Mouse (Mus musculus): Measurements from ENCODE around the gene Atg101. TPM values are rescaled to one million over a fixed set of nuclear protein-coding genes. Genes with fewer than 3 reads are reported as not detected.

Atg101 gene
- polyA plus RNA-seq, 1 experiment from 2014 or later = 81.3 TPM

DNA sequence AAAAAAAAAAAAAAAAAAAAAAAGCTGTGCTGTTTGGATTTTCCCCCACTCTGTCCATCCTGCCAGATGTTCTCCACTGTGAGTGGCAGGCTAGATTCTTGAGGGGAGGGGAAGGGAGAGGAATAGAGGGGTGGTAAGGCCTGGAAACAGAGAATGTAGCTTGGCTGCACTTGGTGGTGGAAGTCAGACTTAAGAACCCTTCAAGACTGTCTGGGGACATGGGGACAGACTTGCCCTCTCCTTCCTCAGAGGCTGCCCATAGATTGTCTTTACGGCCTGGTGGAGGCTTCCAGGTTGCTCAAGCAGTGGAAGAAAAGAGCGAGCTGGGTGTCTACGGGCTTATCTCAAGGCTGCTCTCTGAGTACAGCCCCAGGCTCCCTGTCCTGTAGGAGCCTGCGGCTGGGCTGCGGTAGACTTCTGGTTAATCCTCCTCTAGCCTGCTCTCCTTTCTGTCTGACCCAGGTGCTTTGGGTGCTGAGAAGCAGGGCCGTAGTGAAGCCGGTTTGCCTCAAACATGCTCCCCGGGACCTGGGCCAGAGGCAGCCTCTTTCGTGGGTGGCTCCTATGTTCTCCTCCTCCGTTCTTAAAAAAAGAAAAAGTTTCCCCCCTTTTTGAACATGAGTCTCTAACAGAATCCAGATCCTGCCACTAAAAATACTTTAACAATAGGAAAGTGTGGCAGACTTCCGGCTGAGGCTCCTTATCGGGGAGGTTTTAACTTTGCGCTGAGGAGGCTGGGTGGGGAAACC is 23.0 kb upstream of the Atg101 start:
- no peak overlapping the region for H3K4me3 ChIP-seq (ENCODE audit: low read length)
- no peaks in the 10 kb centered on the region for H3K36me3 ChIP-seq (ENCODE audit: control insufficient read depth, insufficient read depth, low read length)
- peak overlapping the region; percentile 29; the same call in 1 of the 2 replicates for H3K27ac ChIP-seq (ENCODE audit: low read depth, low read length)
- no peak for ATAC-seq
- peaks cover 4% of the 10 kb centered on the region; the same call in 1 of the 2 replicates for H3K27me3 ChIP-seq (replicated peaks; ENCODE audit: control insufficient read depth, insufficient read depth, low read length)
- no peak overlapping the region for H3K4me2 ChIP-seq (ENCODE audit: low read length)
- no peak overlapping the region for H3K9ac ChIP-seq (ENCODE audit: low read depth, low read length)
- peaks cover 5% of the 10 kb centered on the region for H3K4me1 ChIP-seq (ENCODE audit: control insufficient read depth, insufficient read depth, low read depth, low read length)
- H3K9me3 ChIP-seq (ENCODE audit: control insufficient read depth, low read length) = no peaks in the 10 kb centered on the region
- 72% methylated on average over 13 of the region's 13 CpGs for WGBS

DNA sequence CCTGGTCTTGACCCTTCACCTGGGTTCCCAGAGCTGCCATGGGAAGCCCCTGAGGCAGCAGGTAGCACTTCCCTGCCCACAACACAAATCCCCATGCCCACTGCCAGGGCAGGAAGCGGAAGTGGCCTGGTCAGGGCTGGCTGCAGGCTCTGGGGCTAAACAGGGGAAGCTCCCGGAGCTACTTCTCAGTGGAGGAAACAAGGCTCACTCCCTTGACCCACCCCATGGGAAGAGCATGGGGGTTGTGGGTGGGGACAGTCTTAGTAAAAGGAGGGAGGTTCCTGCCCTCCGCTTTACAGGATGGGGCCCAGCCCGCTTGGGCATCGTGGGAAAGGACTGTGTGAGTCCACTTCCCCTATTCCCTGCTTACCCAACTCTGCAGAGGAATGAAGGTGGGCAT is 21.6 kb upstream of the Atg101 start:
- no peak overlapping the region for H3K9ac ChIP-seq (ENCODE audit: low read depth, low read length)
- H3K36me3 ChIP-seq (ENCODE audit: control insufficient read depth, insufficient read depth, low read length) = no peaks in the 10 kb centered on the region
- H3K27me3 ChIP-seq (replicated peaks; ENCODE audit: control insufficient read depth, insufficient read depth, low read length) = peaks cover 4% of the 10 kb centered on the region
- H3K4me2 ChIP-seq (ENCODE audit: low read length) = no peak overlapping the region
- H3K27ac ChIP-seq (ENCODE audit: low read depth, low read length) = no peak overlapping the region
- ATAC-seq = no peak
- 60% methylated on average over 5 of the region's 5 CpGs for WGBS
- H3K4me3 ChIP-seq (ENCODE audit: low read length) = no peak overlapping the region
- H3K4me1 ChIP-seq (ENCODE audit: control insufficient read depth, insufficient read depth, low read depth, low read length) = peaks cover 7% of the 10 kb centered on the region
- no peaks in the 10 kb centered on the region for H3K9me3 ChIP-seq (ENCODE audit: control insufficient read depth, low read length)

DNA sequence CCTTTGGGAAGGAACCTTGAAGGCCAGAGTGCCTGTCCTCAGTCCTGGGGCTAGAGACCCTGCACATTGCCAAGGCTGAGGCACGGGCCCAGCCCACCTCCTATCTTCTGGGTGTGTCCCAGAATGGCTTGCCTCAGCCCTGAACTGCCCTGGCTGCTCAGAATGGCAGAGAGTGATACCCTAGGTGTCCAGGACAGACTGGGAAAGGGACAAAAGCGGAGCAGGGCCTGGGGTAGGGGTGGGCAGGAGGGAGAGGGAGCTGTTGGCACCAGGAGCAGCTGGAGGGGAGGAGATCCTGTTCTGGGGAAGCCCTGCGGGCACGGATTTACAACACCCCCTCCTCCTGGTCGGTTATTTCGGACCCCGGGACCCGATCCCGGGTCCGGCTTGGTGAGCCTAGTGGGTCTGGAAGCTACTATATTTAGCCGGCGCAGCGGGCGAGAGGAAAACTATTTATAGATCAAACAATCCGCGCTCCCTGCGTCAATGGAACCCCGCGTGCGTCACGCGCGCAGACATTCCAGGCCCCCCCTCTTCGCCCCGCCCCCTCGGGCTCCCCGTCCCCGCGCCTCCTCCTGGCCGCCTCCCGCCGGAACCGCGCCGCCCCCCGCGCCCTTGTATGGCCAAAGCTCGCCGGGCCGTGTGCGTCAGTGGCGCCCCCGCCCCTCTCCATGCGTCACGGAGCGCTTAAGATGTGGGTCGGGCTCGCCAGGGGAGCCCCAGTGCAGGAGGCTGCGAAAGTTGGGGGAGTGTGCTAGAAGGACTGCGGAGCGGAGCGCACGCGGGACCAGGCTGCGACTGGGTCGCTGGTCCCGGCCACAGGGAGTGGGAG is 17.7 kb upstream of the Atg101 start:
- ATAC-seq = peak; percentile 79
- H3K27ac ChIP-seq (ENCODE audit: low read depth, low read length) = no peak overlapping the region; the same call in 1 of the 2 replicates

DNA sequence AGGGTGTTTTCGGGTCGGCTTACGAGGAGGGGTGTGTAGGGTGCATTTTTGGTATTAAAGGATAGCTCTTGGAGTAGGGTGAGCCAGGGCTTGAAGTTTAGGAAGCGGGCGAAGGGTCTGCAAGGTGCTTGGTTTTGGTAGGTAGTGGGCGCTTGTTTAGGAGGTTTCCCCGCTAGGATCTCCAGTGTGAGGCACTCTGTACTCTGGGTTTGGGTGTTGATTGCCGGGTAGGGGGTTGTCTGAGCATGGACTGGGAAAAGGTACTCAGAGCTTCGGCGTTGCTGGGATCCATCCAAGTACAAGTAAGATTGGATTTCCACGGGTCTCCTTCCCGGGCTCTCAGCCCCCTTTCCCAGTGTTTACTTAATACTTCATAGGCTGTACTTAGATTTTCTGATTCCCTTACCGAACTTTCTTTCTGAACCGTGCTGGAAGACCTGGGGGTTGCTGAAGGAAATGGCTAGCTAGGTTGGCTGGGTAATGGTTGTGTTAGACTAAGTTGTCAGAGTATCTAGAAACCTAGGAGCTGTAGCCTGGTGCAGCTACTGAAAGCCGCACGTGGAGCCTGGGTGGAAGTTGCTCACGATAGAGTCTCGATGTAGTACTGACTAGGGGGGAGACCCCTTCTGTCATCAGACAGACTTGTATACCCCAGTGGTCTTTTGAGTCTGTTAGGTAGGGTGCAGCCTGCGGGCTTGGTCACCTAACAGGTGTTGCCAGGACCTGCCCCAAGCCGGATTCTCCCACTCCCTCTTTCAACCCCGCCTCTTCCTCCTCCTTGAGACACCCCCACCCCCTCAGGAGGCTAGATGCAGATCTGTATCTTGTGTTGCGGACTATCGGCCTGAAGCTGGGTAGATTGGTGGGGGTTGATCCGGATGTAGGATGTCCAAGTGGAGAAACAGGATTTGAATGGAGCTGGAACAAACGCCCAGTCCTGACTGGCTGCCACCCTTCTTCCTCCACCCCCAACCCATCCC is 16.7 kb upstream of the Atg101 start:
- Histone ChIP-seq H3K27me3 (replicated peaks; ENCODE audit: control insufficient read depth, insufficient read depth, low read length) (peaks cover 9% of the 10 kb centered on the region), H3K4me1 (ENCODE audit: control insufficient read depth, insufficient read depth, low read depth, low read length) (peaks cover 7% of the 10 kb centered on the region), H3K9me3 (ENCODE audit: control insufficient read depth, low read length) (no peaks in the 10 kb centered on the region), H3K27ac (ENCODE audit: low read depth, low read length) (no peak overlapping the region), H3K4me2 (ENCODE audit: low read length) (peak overlapping the region; percentile 94), H3K4me3 (ENCODE audit: low read length) (peak overlapping the region; percentile 54), H3K36me3 (ENCODE audit: control insufficient read depth, insufficient read depth, low read length) (peaks cover 5% of the 10 kb centered on the region), H3K9ac (ENCODE audit: low read depth, low read length) (peak overlapping the region; percentile 50)
- ATAC-seq = no peak
- WGBS = 7% methylated on average over 25 of the region's 25 CpGs

More for the DNA sequence above, 17.7 kb upstream of the Atg101 start:
- Histone ChIP-seq H3K4me1 (ENCODE audit: control insufficient read depth, insufficient read depth, low read depth, low read length) (peaks cover 7% of the 10 kb centered on the region), H3K27me3 (replicated peaks; ENCODE audit: control insufficient read depth, insufficient read depth, low read length) (peaks cover 9% of the 10 kb centered on the region), H3K4me3 (ENCODE audit: low read length) (peak overlapping the region; percentile 54), H3K4me2 (ENCODE audit: low read length) (peak overlapping the region; percentile 94), H3K9ac (ENCODE audit: low read depth, low read length) (peak overlapping the region; percentile 50), H3K36me3 (ENCODE audit: control insufficient read depth, insufficient read depth, low read length) (peaks cover 5% of the 10 kb centered on the region), H3K9me3 (ENCODE audit: control insufficient read depth, low read length) (no peaks in the 10 kb centered on the region)
- under 1% methylated on average over 43 of the region's 57 CpGs for WGBS

DNA sequence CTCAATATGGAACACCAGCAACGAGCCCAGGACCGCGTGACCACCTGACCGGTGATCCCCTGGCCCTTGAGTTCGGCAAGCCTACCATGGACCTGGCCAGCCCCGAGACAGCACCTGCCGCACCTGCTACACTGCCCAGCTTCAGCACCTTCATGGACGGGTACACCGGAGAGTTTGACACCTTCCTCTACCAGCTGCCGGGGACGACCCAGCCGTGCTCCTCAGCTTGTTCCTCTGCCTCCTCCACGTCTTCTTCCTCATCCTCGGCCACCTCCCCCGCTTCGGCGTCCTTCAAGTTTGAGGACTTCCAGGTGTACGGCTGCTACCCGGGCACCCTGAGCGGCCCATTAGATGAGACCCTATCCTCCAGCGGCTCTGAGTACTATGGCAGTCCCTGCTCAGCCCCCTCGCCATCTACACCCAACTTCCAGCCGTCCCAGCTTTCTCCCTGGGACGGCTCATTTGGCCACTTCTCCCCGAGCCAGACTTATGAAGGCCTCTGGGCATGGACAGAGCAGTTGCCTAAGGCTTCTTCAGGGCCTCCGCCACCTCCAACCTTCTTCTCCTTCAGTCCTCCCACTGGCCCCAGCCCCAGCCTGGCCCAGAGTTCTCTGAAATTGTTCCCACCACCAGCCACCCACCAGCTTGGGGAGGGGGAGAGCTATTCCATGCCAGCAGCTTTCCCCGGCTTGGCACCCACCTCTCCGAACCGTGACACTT is 13.8 kb upstream of the Atg101 start:
- no peak overlapping the region for H3K27ac ChIP-seq (ENCODE audit: low read depth, low read length)
- WGBS = 90% methylated on average over 29 of the region's 29 CpGs
- no peak for ATAC-seq
- no peak overlapping the region for H3K4me3 ChIP-seq (ENCODE audit: low read length)
- no peak overlapping the region for H3K4me2 ChIP-seq (ENCODE audit: low read length)
- H3K9ac ChIP-seq (ENCODE audit: low read depth, low read length) = no peak overlapping the region
- no peaks in the 10 kb centered on the region for H3K9me3 ChIP-seq (ENCODE audit: control insufficient read depth, low read length)
- H3K36me3 ChIP-seq (ENCODE audit: control insufficient read depth, insufficient read depth, low read length) = peaks cover 11% of the 10 kb centered on the region
- peaks cover 7% of the 10 kb centered on the region for H3K4me1 ChIP-seq (ENCODE audit: control insufficient read depth, insufficient read depth, low read depth, low read length)
- peaks cover 9% of the 10 kb centered on the region for H3K27me3 ChIP-seq (replicated peaks; ENCODE audit: control insufficient read depth, insufficient read depth, low read length)

DNA sequence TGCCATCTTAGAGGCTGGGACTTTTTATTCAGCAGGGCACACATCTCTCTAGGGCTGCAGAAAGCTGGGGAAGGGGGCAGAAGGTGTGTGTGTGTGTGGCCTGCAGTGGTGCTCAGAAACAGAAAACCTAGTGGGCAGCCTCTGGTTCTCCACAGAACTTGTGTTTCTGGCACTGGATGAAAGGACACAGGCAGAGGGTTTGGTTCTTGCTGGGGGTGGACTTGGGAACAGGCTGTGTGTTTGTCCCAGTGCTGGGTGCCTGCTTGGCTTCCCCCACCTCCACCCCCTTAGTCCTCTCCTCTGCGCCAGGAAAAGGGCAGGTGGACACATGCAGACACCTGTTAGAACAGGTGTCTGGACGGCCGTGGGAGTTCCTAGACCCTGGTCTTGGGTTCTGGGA is 13.0 kb upstream of the Atg101 start:
- Histone ChIP-seq H3K27ac (ENCODE audit: low read depth, low read length) (no peak overlapping the region), H3K4me2 (ENCODE audit: low read length) (no peak overlapping the region), H3K4me1 (ENCODE audit: control insufficient read depth, insufficient read depth, low read depth, low read length) (peaks cover 2% of the 10 kb centered on the region), H3K9ac (ENCODE audit: low read depth, low read length) (no peak overlapping the region), H3K36me3 (ENCODE audit: control insufficient read depth, insufficient read depth, low read length) (peaks cover 11% of the 10 kb centered on the region), H3K27me3 (replicated peaks; ENCODE audit: control insufficient read depth, insufficient read depth, low read length) (peaks cover 6% of the 10 kb centered on the region), H3K4me3 (ENCODE audit: low read length) (no peak overlapping the region), H3K9me3 (ENCODE audit: control insufficient read depth, low read length) (no peaks in the 10 kb centered on the region)
- WGBS = 87% methylated on average over 3 of the region's 3 CpGs
- no peak for ATAC-seq

DNA sequence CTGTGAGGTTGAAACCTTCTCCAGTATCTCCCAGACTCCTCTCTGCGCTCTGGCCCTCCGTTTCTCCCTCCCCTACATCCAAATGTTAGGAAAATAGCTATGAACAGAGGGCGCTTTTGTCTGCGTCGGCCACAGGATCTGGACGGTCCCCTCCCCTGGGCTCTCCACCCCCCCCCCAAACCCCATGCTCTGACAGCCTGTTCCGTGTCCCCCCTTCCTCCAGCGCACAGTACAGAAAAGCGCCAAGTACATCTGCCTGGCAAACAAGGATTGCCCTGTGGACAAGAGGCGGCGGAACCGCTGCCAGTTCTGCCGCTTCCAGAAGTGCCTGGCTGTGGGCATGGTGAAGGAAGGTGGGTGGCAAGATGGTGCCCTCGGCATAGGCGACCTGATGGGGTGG is 12.6 kb upstream of the Atg101 start:
- Histone ChIP-seq H3K27me3 (replicated peaks; ENCODE audit: control insufficient read depth, insufficient read depth, low read length) (peaks cover 6% of the 10 kb centered on the region), H3K4me1 (ENCODE audit: control insufficient read depth, insufficient read depth, low read depth, low read length) (no peaks in the 10 kb centered on the region), H3K4me2 (ENCODE audit: low read length) (no peak overlapping the region), H3K4me3 (ENCODE audit: low read length) (no peak overlapping the region), H3K9me3 (ENCODE audit: control insufficient read depth, low read length) (no peaks in the 10 kb centered on the region), H3K36me3 (ENCODE audit: control insufficient read depth, insufficient read depth, low read length) (peaks cover 11% of the 10 kb centered on the region), H3K27ac (ENCODE audit: low read depth, low read length) (no peak overlapping the region), H3K9ac (ENCODE audit: low read depth, low read length) (no peak overlapping the region)
- no peak for ATAC-seq
- WGBS = 67% methylated on average over 15 of the region's 15 CpGs

DNA sequence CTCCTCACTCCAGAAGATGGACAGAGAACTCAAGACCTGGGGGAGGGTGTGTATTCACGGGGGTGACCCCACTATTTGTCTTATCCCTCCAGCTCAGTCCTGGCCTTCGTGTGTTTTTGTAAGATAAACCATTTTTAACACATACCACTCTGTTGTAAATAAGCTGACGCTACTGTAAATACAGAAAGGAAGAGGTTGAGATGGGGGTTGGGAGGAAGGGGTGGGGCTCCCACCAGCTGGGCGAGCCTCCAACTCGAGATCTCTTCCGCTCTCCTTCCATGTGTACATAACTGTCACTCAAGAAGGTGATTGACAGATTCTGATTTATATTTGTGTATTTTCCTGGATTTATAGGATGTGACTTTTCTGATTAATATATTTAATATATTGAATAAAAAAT is 9.7 kb upstream of the Atg101 start:
- 74% methylated on average over 6 of the region's 6 CpGs for WGBS
- H3K9me3 ChIP-seq (ENCODE audit: control insufficient read depth, low read length) = no peaks in the 10 kb centered on the region
- H3K27ac ChIP-seq (ENCODE audit: low read depth, low read length) = no peak overlapping the region
- peaks cover 11% of the 10 kb centered on the region for H3K36me3 ChIP-seq (ENCODE audit: control insufficient read depth, insufficient read depth, low read length)
- no peak overlapping the region for H3K9ac ChIP-seq (ENCODE audit: low read depth, low read length)
- H3K4me3 ChIP-seq (ENCODE audit: low read length) = no peak overlapping the region
- H3K4me1 ChIP-seq (ENCODE audit: control insufficient read depth, insufficient read depth, low read depth, low read length) = peaks cover 2% of the 10 kb centered on the region; the same call in 1 of the 2 replicates
- no peak for ATAC-seq
- no peak overlapping the region for H3K4me2 ChIP-seq (ENCODE audit: low read length)
- no peaks in the 10 kb centered on the region for H3K27me3 ChIP-seq (replicated peaks; ENCODE audit: control insufficient read depth, insufficient read depth, low read length)
